Mouse (Mus musculus) brain, embryonic 14.5 days (tissue): ENCODE data around the gene Pdia3.

Source experiments
- CTCF ChIP-seq: fragments of 200-500 bp; IDR thresholded peaks from 2 replicates; pipeline ENCODE4 v1.5.1; 2012; ENCODE audit warnings: inconsistent platforms, mild to moderate bottlenecking, moderate library complexity, borderline replicate concordance; ENCODE audit not compliant: insufficient read depth, insufficient read length; ENCODE audit errors: extremely low read depth
- POLR2A ChIP-seq: fragments of 200-500 bp; IDR thresholded peaks from 2 replicates; pipeline ENCODE4 v1.6.1; 2012; ENCODE audit warnings: mild to moderate bottlenecking, inconsistent platforms, borderline replicate concordance; ENCODE audit not compliant: poor library complexity, insufficient read depth, insufficient read length, severe bottlenecking; ENCODE audit errors: extremely low read depth

GRCm38 (mm10) chr2:121447006-121447405 is 33.4 kb downstream of the Pdia3 start:
- no peak for TF ChIP-seq POLR2A
- TF ChIP-seq CTCF = no peak
